Mouse (Mus musculus) MEL (cell line): Measurements from ENCODE around the gene Fnbp1. TPM values are rescaled to one million over a fixed set of nuclear protein-coding genes. Genes with fewer than 3 reads are reported as not detected.

Experiments
- DNase-seq: peaks from one replicate; pipeline ENCODE4 v3.0.0; 2011; ENCODE audit warnings: low read depth, low spot score
- H3K27ac ChIP-seq: 2 replicates; pipeline ENCODE4 v1.5.1; 2012; ENCODE audit warnings: low read depth, mild to moderate bottlenecking, control low read depth, low read length, moderate library complexity; ENCODE audit not compliant: control insufficient read depth
- H3K27me3 ChIP-seq, 2 experiments: fragments of 150-350 bp in 1 of 2; sonication (generic) in 1 of 2; 2 replicates each; pipeline ENCODE4 v1.6.1; 2012; ENCODE audit warnings: low read length in 2 of 2, mild to moderate bottlenecking in 2 of 2, improper control_type of control experiment in 1 of 2, moderate library complexity in 1 of 2; ENCODE audit not compliant: insufficient read depth in 2 of 2, control insufficient read depth in 1 of 2
- H3K36me3 ChIP-seq, 2 experiments: 2 replicates each; pipeline ENCODE4 v1.6.1; 2012 to 2014; ENCODE audit warnings: low read length in 2 of 2, improper control_type of control experiment in 1 of 2, inconsistent platforms in 1 of 2, mild to moderate bottlenecking in 1 of 2; ENCODE audit not compliant: insufficient read depth in 2 of 2, control insufficient read depth in 1 of 2
- H3K4me1 ChIP-seq, 2 experiments: fragments of 150-350 bp in 1 of 2; sonication (generic) in 1 of 2; 2 replicates each; pipeline ENCODE4 v1.6.1; 2012; ENCODE audit warnings: low read length in 2 of 2, improper control_type of control experiment in 1 of 2, mild to moderate bottlenecking in 1 of 2; ENCODE audit not compliant: insufficient read depth in 2 of 2, control insufficient read depth in 1 of 2
- H3K4me3 ChIP-seq, 2 experiments: fragments of 150-350 bp in 1 of 2; sonication (generic) in 1 of 2; 2 replicates each; pipeline ENCODE4 v1.5.1; 2012; ENCODE audit warnings: low read depth in 2 of 2, low read length in 2 of 2, mild to moderate bottlenecking in 2 of 2, moderate library complexity in 2 of 2, control low read depth in 1 of 2, improper control_type of control experiment in 1 of 2; ENCODE audit not compliant: control insufficient read depth in 1 of 2, insufficient read depth in 1 of 2
- H3K79me2 ChIP-seq: 2 replicates; pipeline ENCODE4 v1.6.1; 2012; ENCODE audit warnings: mild to moderate bottlenecking, low read length, moderate library complexity; ENCODE audit not compliant: control insufficient read depth, poor library complexity, insufficient read depth
- H3K9ac ChIP-seq: 2 replicates; pipeline ENCODE4 v1.6.1; 2012; ENCODE audit warnings: low read depth, mild to moderate bottlenecking, control low read depth, low read length, moderate library complexity; ENCODE audit not compliant: control insufficient read depth, poor library complexity, severe bottlenecking
- H3K9me3 ChIP-seq: fragments of 150-350 bp; sonication (generic); replicated peaks from 2 replicates; pipeline ENCODE4 v1.6.1; 2012; ENCODE audit warnings: mild to moderate bottlenecking, low read length, improper control_type of control experiment, moderate library complexity; ENCODE audit not compliant: insufficient read depth
- BHLHE40 ChIP-seq: IDR thresholded peaks from 2 replicates; pipeline ENCODE4 v1.6.1; 2012; ENCODE audit warnings: low read depth, mild to moderate bottlenecking, inconsistent platforms, low read length, improper control_type of control experiment, borderline replicate concordance
- CHD1 ChIP-seq: IDR thresholded peaks from 2 replicates; pipeline ENCODE4 v1.6.1; 2012; ENCODE audit warnings: low read depth, mild to moderate bottlenecking, inconsistent platforms, low read length, improper control_type of control experiment
- CHD2 ChIP-seq: IDR thresholded peaks from 2 replicates; pipeline ENCODE4 v1.6.1; 2011; ENCODE audit warnings: low read length, improper control_type of control experiment
- ELF1 ChIP-seq: IDR thresholded peaks from 2 replicates; pipeline ENCODE4 v1.6.1; 2014; ENCODE audit warnings: low read depth, mild to moderate bottlenecking, inconsistent platforms, low read length, improper control_type of control experiment, moderate library complexity
- GATA1 ChIP-seq: IDR thresholded peaks from 2 replicates; pipeline ENCODE4 v1.6.1; 2011; ENCODE audit warnings: low read depth, low read length, improper control_type of control experiment
- JUND ChIP-seq: IDR thresholded peaks from 2 replicates; pipeline ENCODE4 v1.6.1; 2011; ENCODE audit warnings: low read depth, mild to moderate bottlenecking, improper control_type of control experiment, low read length
- MAX ChIP-seq: IDR thresholded peaks from 2 replicates; pipeline ENCODE4 v1.6.1; 2011; ENCODE audit warnings: low read length, improper control_type of control experiment
- MAZ ChIP-seq: IDR thresholded peaks from 2 replicates; pipeline ENCODE4 v1.6.1; 2012; ENCODE audit warnings: low read depth, mild to moderate bottlenecking, inconsistent platforms, low read length, improper control_type of control experiment
- MEF2A ChIP-seq: IDR thresholded peaks from 2 replicates; pipeline ENCODE4 v1.6.1; 2014; ENCODE audit warnings: low read depth, mild to moderate bottlenecking, inconsistent platforms, low read length, improper control_type of control experiment; ENCODE audit not compliant: poor library complexity, insufficient replicate concordance, severe bottlenecking; ENCODE audit errors: extremely low read depth
- MXI1 ChIP-seq: IDR thresholded peaks from 2 replicates; pipeline ENCODE4 v1.6.1; 2011; ENCODE audit warnings: mild to moderate bottlenecking, low read depth, low read length, improper control_type of control experiment
- MYC ChIP-seq: IDR thresholded peaks from 2 replicates; pipeline ENCODE4 v1.6.1; 2011; ENCODE audit warnings: low read depth, mild to moderate bottlenecking, low read length, improper control_type of control experiment, moderate library complexity
- NELFE ChIP-seq: IDR thresholded peaks from 2 replicates; pipeline ENCODE4 v1.6.1; 2011; ENCODE audit warnings: low read depth, low read length, improper control_type of control experiment
- NRF1 ChIP-seq: IDR thresholded peaks from 2 replicates; pipeline ENCODE4 v1.6.1; 2014; ENCODE audit warnings: low read depth, mild to moderate bottlenecking, inconsistent platforms, low read length, improper control_type of control experiment, moderate library complexity; ENCODE audit not compliant: poor library complexity, insufficient read depth, severe bottlenecking
- POLR2A ChIP-seq, 2 experiments: IDR thresholded peaks; 2 replicates each; pipeline ENCODE4 v1.6.1; 2011 to 2012; ENCODE audit warnings: low read length in 2 of 2, mild to moderate bottlenecking in 2 of 2, control low read depth in 1 of 2, improper control_type of control experiment in 1 of 2, low read depth in 1 of 2, moderate library complexity in 1 of 2; ENCODE audit not compliant: control insufficient read depth in 1 of 2, insufficient read depth in 1 of 2, poor library complexity in 1 of 2
- POLR2AphosphoS2 ChIP-seq: IDR thresholded peaks from 2 replicates; pipeline ENCODE4 v1.6.1; 2011; ENCODE audit warnings: low read length, improper control_type of control experiment
- RAD21 ChIP-seq: IDR thresholded peaks from 2 replicates; pipeline ENCODE4 v1.6.1; 2011; ENCODE audit warnings: mild to moderate bottlenecking, low read depth, low read length, improper control_type of control experiment
- RCOR1 ChIP-seq: IDR thresholded peaks from 2 replicates; pipeline ENCODE4 v1.6.1; 2012; ENCODE audit warnings: low read depth, mild to moderate bottlenecking, inconsistent platforms, low read length, improper control_type of control experiment
- SIN3A ChIP-seq: IDR thresholded peaks from 2 replicates; pipeline ENCODE4 v1.6.1; 2012; ENCODE audit warnings: low read length, improper control_type of control experiment, inconsistent platforms
- SMC3 ChIP-seq: IDR thresholded peaks from 2 replicates; pipeline ENCODE4 v1.6.1; 2011; ENCODE audit warnings: low read depth, low read length, improper control_type of control experiment
- TAL1 ChIP-seq: IDR thresholded peaks from 2 replicates; pipeline ENCODE4 v1.6.1; 2012; ENCODE audit warnings: mild to moderate bottlenecking, inconsistent platforms, low read length, moderate library complexity, mixed read lengths
- TBP ChIP-seq: IDR thresholded peaks from 2 replicates; pipeline ENCODE4 v1.8.0; 2011; ENCODE audit warnings: low read depth, low read length, improper control_type of control experiment
- TCF12 ChIP-seq: IDR thresholded peaks from 2 replicates; pipeline ENCODE4 v1.6.1; 2014; ENCODE audit warnings: low read depth, mild to moderate bottlenecking, inconsistent platforms, low read length, improper control_type of control experiment, moderate library complexity
- USF1 ChIP-seq: IDR thresholded peaks from 2 replicates; pipeline ENCODE4 v1.6.1; 2014; ENCODE audit warnings: low read depth, mild to moderate bottlenecking, inconsistent platforms, low read length, improper control_type of control experiment, moderate library complexity
- USF2 ChIP-seq, 2 experiments: IDR thresholded peaks; 2 replicates each; pipeline ENCODE4 v1.6.1; 2011 to 2012; ENCODE audit warnings: improper control_type of control experiment in 2 of 2, low read length in 2 of 2, borderline replicate concordance in 1 of 2, inconsistent platforms in 1 of 2, low read depth in 1 of 2, mild to moderate bottlenecking in 1 of 2; ENCODE audit not compliant: insufficient read depth in 1 of 2
- ZC3H11A ChIP-seq: IDR thresholded peaks from 2 replicates; pipeline ENCODE4 v1.6.1; 2012; ENCODE audit warnings: low read depth, mild to moderate bottlenecking, inconsistent platforms, low read length, improper control_type of control experiment
- ZKSCAN1 ChIP-seq: IDR thresholded peaks from 2 replicates; pipeline ENCODE4 v1.6.1; 2012; ENCODE audit warnings: low read depth, mild to moderate bottlenecking, inconsistent platforms, low read length, improper control_type of control experiment, moderate library complexity
- ZMIZ1 ChIP-seq: IDR thresholded peaks from 2 replicates; pipeline ENCODE4 v1.6.1; 2012; ENCODE audit warnings: low read depth, mild to moderate bottlenecking, inconsistent platforms, low read length, improper control_type of control experiment, moderate library complexity
- polyA plus RNA-seq, 2 experiments: library from polyadenylated mRNA; stranded (reverse) in 1 of 2; unstranded in 1 of 2; fragments of >175 nt in 1 of 2; fragments of >200 nt in 1 of 2; gene quantifications; 2 replicates each; pipeline versions ENCODE4 v1.2.1 to v1.2.4; 2012; ENCODE audit warnings: low replicate concordance in 2 of 2, low read depth in 1 of 2; ENCODE audit not compliant: insufficient read length in 2 of 2, insufficient read depth in 1 of 2, missing spikeins in 1 of 2
- total RNA-seq: library from RNA; depleted of rRNA; stranded (reverse); fragments of 300-350 nt; gene quantifications from 2 replicates; pipeline ENCODE4 v1.2.3, GENCODE M21; 2012

Fnbp1 gene
- total and polyA plus RNA-seq, 3 experiments: 3.4 to 17.5 TPM; not detected in 1

DNA sequence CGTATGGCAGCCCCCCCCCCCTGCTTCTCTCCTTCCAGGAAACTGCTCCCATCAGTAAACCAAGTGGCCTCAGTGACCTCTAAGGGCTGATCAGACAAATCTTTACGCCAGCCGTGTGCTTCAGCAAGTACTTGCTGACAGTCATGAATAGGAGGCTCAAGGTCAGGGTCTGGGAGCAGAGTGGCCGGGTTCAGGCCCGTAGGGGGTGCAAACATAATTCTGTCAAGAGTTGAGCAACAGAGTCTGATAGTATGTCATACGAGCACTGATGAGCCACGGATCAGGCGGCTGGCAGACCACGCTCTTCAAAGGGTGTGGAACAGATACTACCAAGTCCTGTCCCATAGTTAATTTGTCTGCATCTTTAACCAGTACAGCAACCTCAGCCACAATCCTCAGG is 151.6 kb downstream of the Fnbp1 start:
- Histone ChIP-seq H3K27ac (no peak overlapping the region), H3K79me2 (no peaks in the 10 kb centered on the region), H3K4me1 (peaks cover 3 to 9% of the 10 kb centered on the region in 2 experiments), H3K36me3 (peaks cover 0 to 5% of the 10 kb centered on the region in 2 experiments; a peak in 2 of 4 replicates), H3K4me3 (no peak overlapping the region), H3K9me3 (no peaks in the 10 kb centered on the region), H3K9ac (no peak overlapping the region), H3K27me3 (no peaks in the 10 kb centered on the region)
- no peak for DNase-seq
- TF ChIP-seq MYC: no peak
- no peak for TF ChIP-seq TCF12
- no peak for TF ChIP-seq GATA1
- TF ChIP-seq CHD2: no peak
- no peak for TF ChIP-seq NRF1
- no peak for TF ChIP-seq ZKSCAN1
- TF ChIP-seq SMC3: no peak
- TF ChIP-seq MAX: no peak
- TF ChIP-seq RCOR1: no peak
- TF ChIP-seq MAZ: no peak
- no peak for TF ChIP-seq BHLHE40
- no peak for TF ChIP-seq NELFE
- TF ChIP-seq ZC3H11A: no peak
- no peak for TF ChIP-seq ZMIZ1
- no peak for TF ChIP-seq MXI1
- no peak for TF ChIP-seq TAL1
- no peak for TF ChIP-seq MEF2A
- TF ChIP-seq RAD21: no peak
- TF ChIP-seq USF1: no peak

DNA sequence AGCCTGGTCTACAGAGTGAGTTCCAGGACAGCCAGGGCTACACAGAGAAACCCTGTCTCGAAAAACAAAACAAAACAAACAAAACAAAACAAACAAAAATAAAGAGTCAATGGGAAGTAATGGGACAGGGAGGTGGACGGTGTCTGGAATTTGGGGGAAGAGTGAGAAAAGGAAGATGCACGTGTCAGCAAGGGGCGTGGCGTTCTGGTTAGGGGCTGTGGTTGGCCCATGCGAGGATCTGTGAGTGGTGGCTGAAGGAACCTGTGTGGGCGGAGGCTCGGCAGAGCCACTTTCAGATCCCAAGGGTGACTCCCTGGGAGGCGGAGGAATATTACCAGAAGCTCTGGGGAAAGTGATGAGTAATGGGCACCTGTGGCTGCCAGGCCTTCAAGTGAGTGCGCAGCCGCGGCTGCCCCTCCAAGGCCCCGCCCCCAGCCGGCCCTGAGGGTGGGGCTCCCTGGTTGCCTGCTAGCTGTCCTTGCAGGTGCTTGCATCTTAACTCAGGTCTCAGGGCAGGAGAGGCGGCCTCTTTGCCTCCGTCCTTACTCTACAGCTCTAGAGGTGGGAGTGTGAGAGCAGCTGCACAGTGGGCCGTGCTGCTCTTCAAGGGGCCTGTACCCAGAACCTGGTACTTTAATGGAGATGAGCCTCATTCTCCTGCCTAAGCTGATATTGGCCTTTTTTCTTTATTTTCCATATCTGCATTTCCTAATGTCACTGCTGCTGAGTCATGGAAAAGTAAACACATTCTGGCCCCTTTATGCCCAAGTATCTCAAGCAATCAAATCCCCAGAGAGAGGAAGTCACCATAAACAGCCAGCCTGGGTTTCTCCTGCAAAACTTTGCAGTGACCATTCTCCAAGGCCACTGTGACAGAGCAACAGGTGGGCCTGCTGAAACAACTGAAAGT is 156.4 kb downstream of the Fnbp1 start:
- H3K27ac ChIP-seq: 0 out of 2 replicates have a peak overlapping the region, but pooled peaks have one; percentile 9
- peak overlapping the region; percentile 33 for H3K9ac ChIP-seq

More for the DNA sequence above, 156.4 kb downstream of the Fnbp1 start:
- TF ChIP-seq USF1: no peak
- TF ChIP-seq TCF12: no peak
- no peak for TF ChIP-seq ZC3H11A
- peak; percentile 68 for TF ChIP-seq NRF1
- TF ChIP-seq POLR2AphosphoS2: no peak
- TF ChIP-seq MXI1: peak; percentile 84
- no peak for TF ChIP-seq RCOR1
- TF ChIP-seq SIN3A: peak; percentile 49
- 0 out of 2 replicates have a peak, but pooled peaks have one; percentile 60 for TF ChIP-seq MYC
- no peak for TF ChIP-seq JUND
- TF ChIP-seq CHD1: no peak
- no peak for TF ChIP-seq TBP
- no peak for TF ChIP-seq ELF1
- no peak for TF ChIP-seq MEF2A
- TF ChIP-seq POLR2A (IDR thresholded peaks at IDR 0.05; ENCODE audit: control insufficient read depth in 1 of 2, insufficient read depth in 1 of 2, low read depth in 1 of 2, low read length in 2 of 2, poor library complexity in 1 of 2): peak in 1 of 2 experiments; percentile 20; a peak in 1 of 4 replicates
- TF ChIP-seq BHLHE40: peak; percentile 39; the same call in 1 of the 2 replicates
- TF ChIP-seq MAX: peak; percentile 67
- no peak for TF ChIP-seq USF2 (IDR thresholded peaks at IDR 0.05; ENCODE audit: borderline replicate concordance in 1 of 2, insufficient read depth in 1 of 2, low read depth in 1 of 2, low read length in 2 of 2)
- Histone ChIP-seq H3K36me3 (peaks cover 0 to 14% of the 10 kb centered on the region in 2 experiments; a peak in 2 of 4 replicates), H3K27me3 (no peaks in the 10 kb centered on the region), H3K4me1 (peaks cover 5 to 23% of the 10 kb centered on the region in 2 experiments), H3K4me3 (peak overlapping the region; percentile 22 to 46; a peak in 3 of 4 replicates), H3K79me2 (peaks cover 8% of the 10 kb centered on the region), H3K9me3 (no peaks in the 10 kb centered on the region)
- DNase-seq: peak; percentile 76
